Comparison of ENCODE assay signal across 8 mouse cellular contexts in genomic region chr7:105425424-105426043, GRCm38 (mm10). TPM values are rescaled to one million over a fixed set of nuclear protein-coding genes. Genes with fewer than 3 reads are reported as not detected.
DNase-seq lines count a peak whose midpoint lies in the region; ATAC-seq and TF ChIP-seq lines count a peak whose summit lies in the region.

Gene Cckbr (plus strand): TSS chr7:105425731.

- H3K27me3 ChIP-seq in lung, embryonic 14.5 days (ENCODE audit: insufficient read depth, low read length) = peaks cover 29% of the 10 kb centered on the region

- ATAC-seq in lung, embryonic 14.5 days (ENCODE audit: insufficient read depth) = peak; percentile 92

- DNase-seq in cerebellum, postnatal 10 days = peak; percentile 42 to 53
- DNase-seq in cerebellum, adult 11-12 months = no peak
- peak; percentile 40 for DNase-seq in lung, embryonic 14.5 days
- no peak for DNase-seq in lung, postnatal 25 days (ENCODE audit: low spot score)
- DNase-seq in left cerebral cortex, postnatal 10 days (ENCODE audit: extremely low spot score in 1 of 2, low spot score in 2 of 2) = peak in 1 of 2 experiments; percentile 64
- DNase-seq in T-cell, adult 2 months (ENCODE audit: low spot score) = no peak
- DNase-seq in ovary, postnatal 36 days (ENCODE audit: low spot score) = no peak

- no peaks in the 10 kb centered on the region for H3K36me3 ChIP-seq in lung, embryonic 14.5 days (ENCODE audit: insufficient read depth)

- no peaks in the 10 kb centered on the region for H3K9me3 ChIP-seq in lung, embryonic 14.5 days (ENCODE audit: low read depth, low read length)

- H3K27ac ChIP-seq in lung, embryonic 14.5 days (ENCODE audit: low read depth) = no peak within 1 kb of the TSS
- peak within 1 kb of the TSS; percentile 72 for H3K27ac ChIP-seq in olfactory bulb, adult 2 months (ENCODE audit: insufficient read depth, low read depth, low read length)

- peak within 1 kb of the TSS; percentile 33 for H3K4me3 ChIP-seq in lung, embryonic 14.5 days (ENCODE audit: low read depth, low read length)
- H3K4me3 ChIP-seq in olfactory bulb, adult 2 months (ENCODE audit: insufficient read depth, low read depth, low read length) = peak within 1 kb of the TSS; percentile 57

- no peak for TF ChIP-seq CTCF in lung, embryonic 14.5 days (IDR thresholded peaks at IDR 0.05; ENCODE audit: low read depth)
- 0 out of 2 replicates have a peak, but pooled peaks have one; percentile 1 for TF ChIP-seq CTCF in olfactory bulb, adult 2 months (IDR thresholded peaks at IDR 0.05; ENCODE audit: insufficient read depth, low read depth, low read length)

- 1% methylated on average over 31 of the region's 31 CpGs for WGBS in lung, embryonic 14.5 days
- WGBS in olfactory bulb, adult 2 months = 3% methylated on average over 31 of the region's 31 CpGs

- H3K4me1 ChIP-seq in lung, embryonic 14.5 days (ENCODE audit: insufficient read depth) = no peaks in the 10 kb centered on the region
- peaks cover 15% of the 10 kb centered on the region for H3K4me1 ChIP-seq in olfactory bulb, adult 2 months (ENCODE audit: control insufficient read depth, insufficient read depth, low read length)

- peak within 1 kb of the TSS; percentile 29; the same call in 1 of the 2 replicates for H3K9ac ChIP-seq in lung, embryonic 14.5 days

- TF ChIP-seq POLR2A in olfactory bulb, adult 2 months (IDR thresholded peaks at IDR 0.05; ENCODE audit: insufficient read depth, low read depth, low read length) = no peak

- intact Hi-C loops in left cerebral cortex, postnatal 10 days (cut with DNase I) = loop anchor here (5.0 kb wide), 1 partner anchor 42 kb away; no protein-coding TSS in a partner anchor

- peak within 1 kb of the TSS; percentile 63 for H3K4me2 ChIP-seq in lung, embryonic 14.5 days

RNA-seq across cellular contexts. Expression of gene Cckbr, which starts in this region (rescaled TPM):
- 0.25 and 0.39 TPM in 2 replicates for polyA plus RNA-seq in lung, embryonic 14.5 days (2014; fragmentation: Nextera tagmentation; extraction: Ambion mirVana)
- 10 to 100 TPM; 28.8 to 35.4 TPM for total RNA-seq in left cerebral cortex, postnatal 10 days (2021)
- not detected in 2 replicates for polyA plus RNA-seq in olfactory bulb, adult 2 months (2012; ENCODE audit: insufficient read depth, insufficient read length, low replicate concordance, missing spikeins)

Comparison
In these comparisons a context has a peak if more than half of its experiments do, and no peak if none do; other contexts are left out.
1. DNase-seq: peak in cerebellum, postnatal 10 days (2 of 2); none in cerebellum, adult 11-12 months (single experiment), lung, postnatal 25 days (single experiment), T-cell, adult 2 months (single experiment) and ovary, postnatal 36 days (single experiment).
2. Peak in DNase-seq, ATAC-seq, H3K4me3 ChIP-seq, H3K9ac ChIP-seq and H3K4me2 ChIP-seq in lung, embryonic 14.5 days; RNA of the gene not detected or under 1 TPM.